In genomic region chr7:45435038-45435437, GRCm38 (mm10) we compare ENCODE assay signal across 8 mouse cellular contexts. TPM values are rescaled to one million over a fixed set of nuclear protein-coding genes. Genes with fewer than 3 reads are reported as not detected.
DNase-seq lines count a peak whose midpoint lies in the region; ATAC-seq and TF ChIP-seq lines count a peak whose summit lies in the region.

No protein-coding gene starts in this region.

- H3K4me3 ChIP-seq in heart, embryonic 13.5 days = peak overlapping the region; percentile 80
- H3K4me3 ChIP-seq in hindbrain, embryonic 12.5 days = peak overlapping the region; percentile 88

- ATAC-seq in heart, embryonic 13.5 days (ENCODE audit: extremely low read depth, insufficient number of reproducible peaks, low FRiP score, low TSS enrichment) = no peak
- ATAC-seq in Patski = peak; percentile 18
- ATAC-seq in hindbrain, embryonic 12.5 days (ENCODE audit: low FRiP score) = no peak
- no peak for ATAC-seq in granulocyte monocyte progenitor cell, adult 5-6 weeks (replicated peaks; ENCODE audit: poor library complexity, severe bottlenecking)

- H3K9me3 ChIP-seq in heart, embryonic 13.5 days = no peaks in the 10 kb centered on the region
- no peaks in the 10 kb centered on the region for H3K9me3 ChIP-seq in hindbrain, embryonic 12.5 days (replicated peaks)

- WGBS in heart, embryonic 13.5 days = 2% methylated on average over 16 of the region's 16 CpGs
- WGBS in hindbrain, embryonic 12.5 days = 5% methylated on average over 16 of the region's 16 CpGs

- peaks cover 45% of the 10 kb centered on the region for H3K4me1 ChIP-seq in heart, embryonic 13.5 days
- H3K4me1 ChIP-seq in hindbrain, embryonic 12.5 days = peaks cover 44% of the 10 kb centered on the region

- no peaks in the 10 kb centered on the region for H3K27me3 ChIP-seq in heart, embryonic 13.5 days (replicated peaks)
- H3K27me3 ChIP-seq in Patski = no peaks in the 10 kb centered on the region
- no peaks in the 10 kb centered on the region for H3K27me3 ChIP-seq in hindbrain, embryonic 12.5 days

- H3K4me2 ChIP-seq in heart, embryonic 13.5 days = peak overlapping the region; percentile 97
- H3K4me2 ChIP-seq in hindbrain, embryonic 12.5 days (replicated peaks) = peak overlapping the region; percentile 99

- H3K9ac ChIP-seq in heart, embryonic 13.5 days = peak overlapping the region; percentile 95
- peak overlapping the region; percentile 62 for H3K9ac ChIP-seq in hindbrain, embryonic 12.5 days

- H3K36me3 ChIP-seq in heart, embryonic 13.5 days = peaks cover 41% of the 10 kb centered on the region
- H3K36me3 ChIP-seq in hindbrain, embryonic 12.5 days = peaks cover 26% of the 10 kb centered on the region

- TF ChIP-seq CTCF in Patski (IDR thresholded peaks at IDR 0.05) = no peak

- CTCF ChIA-PET in Patski (lab: Charles Lee) = interaction anchor here (1.0 to 1.9 kb wide), 6 partner anchors 10 to 274 kb away, joined by 3 to 10 read pairs (median 4); no protein-coding TSS in a partner anchor

- DNase-seq in heart, adult 18-20 months = no peak
- DNase-seq in Patski (ENCODE audit: low read depth, low spot score) = no peak
- DNase-seq in lung, postnatal 10 days = peak; percentile 49
- no peak for DNase-seq in retina, postnatal 1 day
- no peak for DNase-seq in layer of hippocampus, postnatal 10 days (ENCODE audit: low spot score in 2 of 2)

- POLR2A ChIA-PET in Patski (lab: Charles Lee) = interaction anchor here (0.8 to 0.9 kb wide), 2 partner anchors 9 to 29 kb away, joined by 3 to 7 read pairs; no protein-coding TSS in a partner anchor

- in situ Hi-C loops in Patski (cut with MboI; ENCODE audit: low pct_unique_long_range_greater_than_20kb) = no loop called here

- H3K27ac ChIP-seq in heart, embryonic 13.5 days (replicated peaks) = peak overlapping the region; percentile 92
- H3K27ac ChIP-seq in hindbrain, embryonic 12.5 days = peak overlapping the region; percentile 14; the same call in 1 of the 2 replicates

RNA-seq across cellular contexts. Expression of gene Gys1, which starts 0.4 kb away (rescaled TPM):
- 91.8 and 95.3 TPM in 2 replicates for polyA plus RNA-seq in heart, embryonic 13.5 days (2015; fragmentation: Nextera tagmentation; extraction: Ambion mirVana)
- total RNA-seq in heart, adult 18-20 months (2021) = 100 to 1,000 TPM in 1 of 2 experiments, 10 to 100 TPM in 1; 99.2 to 105 TPM
- 59.3 TPM for polyA plus RNA-seq in Patski (2021)
- polyA plus RNA-seq in hindbrain, embryonic 12.5 days (2016; fragmentation: Nextera tagmentation; extraction: Ambion mirVana) = 34.8 TPM in 2 replicates
- 27.1 and 32.4 TPM in 2 replicates for total RNA-seq in granulocyte monocyte progenitor cell, adult 5-6 weeks (2014; fragmentation: Nextera tagmentation)
- total RNA-seq in granulocyte monocyte progenitor cell, adult 5-6 weeks (2017) = 20.3 and 21.3 TPM in 2 replicates
- total RNA-seq in layer of hippocampus, postnatal 10 days (2021) = 10 to 100 TPM; 18.9 to 20.9 TPM

RNA-seq across cellular contexts. Expression of gene Ruvbl2, which starts 2.9 kb away (rescaled TPM):
- polyA plus RNA-seq in heart, embryonic 13.5 days (2015; fragmentation: Nextera tagmentation; extraction: Ambion mirVana) = 80.6 and 85.6 TPM in 2 replicates
- total RNA-seq in heart, adult 18-20 months (2021) = 10 to 100 TPM; 25.2 to 26.5 TPM
- polyA plus RNA-seq in Patski (2021) = 82.1 TPM
- 124 and 129 TPM in 2 replicates for polyA plus RNA-seq in hindbrain, embryonic 12.5 days (2016; fragmentation: Nextera tagmentation; extraction: Ambion mirVana)
- 90.0 and 147 TPM in 2 replicates for total RNA-seq in granulocyte monocyte progenitor cell, adult 5-6 weeks (2014; fragmentation: Nextera tagmentation)
- 191 and 250 TPM in 2 replicates for total RNA-seq in granulocyte monocyte progenitor cell, adult 5-6 weeks (2017)
- total RNA-seq in layer of hippocampus, postnatal 10 days (2021) = 10 to 100 TPM; 44.5 to 44.9 TPM

RNA-seq across cellular contexts. Expression of gene Lhb, which starts 14.4 kb away (rescaled TPM):
- polyA plus RNA-seq in heart, embryonic 13.5 days (2015; fragmentation: Nextera tagmentation; extraction: Ambion mirVana) = not detected in 2 replicates
- total RNA-seq in heart, adult 18-20 months (2021) = not detected
- polyA plus RNA-seq in Patski (2021) = 0.14 TPM
- 1.0 and 1.6 TPM in 2 replicates for polyA plus RNA-seq in hindbrain, embryonic 12.5 days (2016; fragmentation: Nextera tagmentation; extraction: Ambion mirVana)
- total RNA-seq in granulocyte monocyte progenitor cell, adult 5-6 weeks (2014; fragmentation: Nextera tagmentation) = not detected in 2 replicates
- not detected in 2 replicates for total RNA-seq in granulocyte monocyte progenitor cell, adult 5-6 weeks (2017)
- total RNA-seq in layer of hippocampus, postnatal 10 days (2021) = under 1 TPM in 1 of 2 experiments, not detected in 1; 0.75 TPM

RNA-seq across cellular contexts. Expression of gene Ntf5, which starts 21.5 kb away (rescaled TPM):
- polyA plus RNA-seq in heart, embryonic 13.5 days (2015; fragmentation: Nextera tagmentation; extraction: Ambion mirVana) = 1.6 and 1.8 TPM in 2 replicates
- total RNA-seq in heart, adult 18-20 months (2021) = under 1 TPM; 0.25 to 0.28 TPM
- polyA plus RNA-seq in Patski (2021) = 3.0 TPM
- polyA plus RNA-seq in hindbrain, embryonic 12.5 days (2016; fragmentation: Nextera tagmentation; extraction: Ambion mirVana) = 1.2 and 1.3 TPM in 2 replicates
- total RNA-seq in granulocyte monocyte progenitor cell, adult 5-6 weeks (2014; fragmentation: Nextera tagmentation) = not detected in 2 replicates
- total RNA-seq in granulocyte monocyte progenitor cell, adult 5-6 weeks (2017) = not detected in 2 replicates
- under 1 TPM; 0.18 to 0.22 TPM for total RNA-seq in layer of hippocampus, postnatal 10 days (2021)

RNA-seq across cellular contexts. Expression of gene Ftl1, which starts 24.6 kb away (rescaled TPM):
- polyA plus RNA-seq in heart, embryonic 13.5 days (2015; fragmentation: Nextera tagmentation; extraction: Ambion mirVana) = 5,089 and 5,516 TPM in 2 replicates
- total RNA-seq in heart, adult 18-20 months (2021) = 100 to 1,000 TPM; 287 to 382 TPM
- 15.6 TPM for polyA plus RNA-seq in Patski (2021)
- polyA plus RNA-seq in hindbrain, embryonic 12.5 days (2016; fragmentation: Nextera tagmentation; extraction: Ambion mirVana) = 5,718 and 6,089 TPM in 2 replicates
- total RNA-seq in granulocyte monocyte progenitor cell, adult 5-6 weeks (2014; fragmentation: Nextera tagmentation) = 1,113 and 1,886 TPM in 2 replicates
- total RNA-seq in granulocyte monocyte progenitor cell, adult 5-6 weeks (2017) = 1,040 and 1,064 TPM in 2 replicates
- total RNA-seq in layer of hippocampus, postnatal 10 days (2021) = 100 to 1,000 TPM; 429 to 433 TPM
